Mouse (Mus musculus) cerebellum, adult (tissue): ENCODE data around the gene Tha1.

Experiments
- ATAC-seq: cut with Nextera tagmentation; 2 replicates; pipeline ENCODE4 v1.9.2; 2017; ENCODE audit warnings: mild to moderate bottlenecking, moderate library complexity, mixed read lengths; ENCODE audit not compliant: insufficient number of reproducible peaks, low FRiP score, low TSS enrichment

Tha1 gene

DNA sequence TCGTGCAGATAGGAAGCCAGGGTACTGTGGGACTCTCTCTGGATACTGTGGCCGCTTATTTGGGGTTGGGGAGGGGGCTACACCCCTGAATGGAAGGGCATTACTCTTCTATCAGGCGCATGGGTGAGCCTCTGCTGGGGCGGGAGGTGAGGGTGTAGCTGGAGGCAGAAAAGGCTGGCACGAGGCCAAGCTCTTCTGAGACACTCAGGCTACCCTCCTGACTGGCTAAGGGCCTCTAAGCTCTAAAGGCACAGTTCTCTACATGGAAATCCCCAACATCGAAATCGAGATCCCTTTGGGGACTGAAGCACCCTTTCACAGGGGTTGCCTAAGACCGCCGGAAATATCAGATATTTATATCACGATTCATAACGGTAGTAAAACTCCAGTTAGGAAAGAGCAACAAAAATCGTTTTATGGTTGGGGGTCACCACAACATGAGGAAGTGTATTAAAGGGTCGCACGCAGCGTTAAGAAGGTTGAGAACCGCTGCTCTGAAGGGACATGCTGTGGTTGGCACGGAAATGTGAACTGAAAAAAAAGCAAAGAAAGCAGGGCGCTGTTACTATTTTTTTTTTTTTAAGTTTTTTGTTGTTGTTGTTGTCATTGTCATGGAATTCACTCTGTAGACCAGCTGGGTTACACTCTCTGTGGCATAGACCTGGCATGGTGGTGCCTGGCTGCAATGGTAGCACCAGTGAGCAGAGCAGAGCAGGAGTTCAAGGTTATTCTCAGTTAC, 45.0 kb downstream of the Tha1 start:
- no peak for ATAC-seq

DNA sequence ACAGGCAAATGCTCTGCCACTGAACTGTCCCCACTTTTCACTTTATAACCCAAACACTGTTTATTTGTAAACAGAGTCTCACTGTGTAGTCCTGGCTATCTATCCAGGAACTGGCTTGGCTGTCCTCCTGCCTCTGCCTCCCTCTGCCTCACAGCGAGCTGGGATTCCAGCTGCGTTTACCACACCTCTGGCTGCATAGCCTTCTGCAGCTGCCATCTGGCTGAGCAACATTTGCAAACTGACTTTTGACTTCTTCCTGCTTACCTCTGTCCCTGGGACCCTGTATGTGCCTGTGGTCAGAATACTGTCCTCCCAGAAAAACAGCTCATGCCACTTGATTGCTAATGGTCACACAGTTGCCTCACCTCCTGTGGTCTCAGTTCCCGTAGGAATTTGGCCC, 45.9 kb downstream of the Tha1 start:
- no peak for ATAC-seq

DNA sequence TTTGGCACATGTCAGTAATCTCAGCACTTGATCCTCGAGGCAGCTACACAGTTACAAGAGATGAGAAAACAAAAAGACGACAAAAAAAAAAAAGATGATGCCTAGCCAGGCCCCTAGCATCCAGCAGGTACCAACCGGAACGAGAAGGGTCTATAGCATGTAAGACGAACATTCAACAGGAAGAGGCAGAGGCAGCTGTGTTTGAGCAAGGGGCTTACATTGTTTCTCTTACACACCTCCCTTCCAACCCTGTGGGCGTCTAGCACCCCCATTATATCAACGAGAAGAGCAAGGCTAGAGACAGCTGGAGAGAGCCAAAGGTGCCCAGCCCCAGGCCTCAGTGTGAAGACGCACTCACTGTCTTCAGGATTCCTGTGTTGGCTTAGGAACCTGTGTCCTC, 46.4 kb downstream of the Tha1 start:
- no peak for ATAC-seq

DNA sequence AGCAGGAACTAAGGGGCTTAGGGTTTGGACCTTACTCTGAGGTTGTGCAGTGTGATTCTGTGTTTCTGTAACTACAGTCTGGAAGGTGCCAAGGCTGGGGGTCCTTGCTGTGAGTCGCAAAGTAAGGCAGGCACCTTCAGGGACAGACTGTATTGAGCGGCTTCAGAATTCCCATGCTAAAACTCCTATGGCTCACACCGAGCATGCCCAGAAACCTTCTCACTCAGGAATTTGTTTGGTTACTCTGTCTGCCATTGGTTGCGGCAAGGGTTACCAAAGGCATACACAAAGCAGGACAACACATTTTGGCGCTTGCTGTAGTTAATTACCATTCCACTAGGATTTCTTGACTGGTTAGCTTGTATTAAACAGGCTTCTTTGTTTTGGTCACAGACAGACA, 47.1 kb downstream of the Tha1 start:
- ATAC-seq, result no peak

DNA sequence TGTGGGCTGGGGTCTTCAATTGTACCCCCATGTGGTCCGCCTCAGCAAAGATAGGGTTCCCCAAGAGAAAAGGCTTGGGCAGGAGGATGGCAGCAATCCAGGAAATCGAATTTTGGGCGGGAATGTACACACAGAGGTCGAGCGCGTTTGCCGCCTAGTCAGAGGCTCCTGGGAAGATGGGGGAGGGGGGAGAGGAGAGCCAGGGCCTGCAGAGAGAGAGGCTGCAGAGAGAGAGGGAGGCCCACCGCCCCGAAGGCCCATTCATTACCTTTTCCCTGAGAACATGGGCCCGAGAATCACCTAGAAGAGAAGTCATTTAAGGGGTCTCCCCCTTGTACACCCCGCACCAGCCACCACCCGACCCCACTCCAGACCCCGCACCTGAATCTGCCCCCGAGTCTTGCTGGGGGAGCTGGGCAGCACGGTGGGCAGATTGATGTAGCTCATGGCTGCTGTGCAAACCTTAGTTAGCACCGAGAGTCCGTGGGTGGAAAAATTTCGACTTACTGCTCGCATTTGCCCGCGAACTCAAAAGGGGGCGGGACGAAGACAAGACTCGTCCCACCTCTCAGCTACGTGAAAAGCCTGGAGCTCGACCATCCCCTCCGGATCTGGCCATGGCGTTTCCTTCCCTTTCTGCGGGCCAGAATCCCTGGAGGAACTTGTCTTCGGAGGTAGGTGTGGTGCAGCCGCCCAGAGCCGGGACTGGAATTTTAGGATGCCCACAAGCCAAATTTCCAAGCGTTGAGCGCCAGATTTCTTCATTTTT, 47.8 kb downstream of the Tha1 start, which contains the start of the genes Afmid and Tk1:
Afmid (plus strand) TSS at position 592 of the 769 bp plus-strand sequence.
Tk1 (minus strand) TSS at position 760 of the 769 bp plus-strand sequence.
- ATAC-seq, result no peak

DNA sequence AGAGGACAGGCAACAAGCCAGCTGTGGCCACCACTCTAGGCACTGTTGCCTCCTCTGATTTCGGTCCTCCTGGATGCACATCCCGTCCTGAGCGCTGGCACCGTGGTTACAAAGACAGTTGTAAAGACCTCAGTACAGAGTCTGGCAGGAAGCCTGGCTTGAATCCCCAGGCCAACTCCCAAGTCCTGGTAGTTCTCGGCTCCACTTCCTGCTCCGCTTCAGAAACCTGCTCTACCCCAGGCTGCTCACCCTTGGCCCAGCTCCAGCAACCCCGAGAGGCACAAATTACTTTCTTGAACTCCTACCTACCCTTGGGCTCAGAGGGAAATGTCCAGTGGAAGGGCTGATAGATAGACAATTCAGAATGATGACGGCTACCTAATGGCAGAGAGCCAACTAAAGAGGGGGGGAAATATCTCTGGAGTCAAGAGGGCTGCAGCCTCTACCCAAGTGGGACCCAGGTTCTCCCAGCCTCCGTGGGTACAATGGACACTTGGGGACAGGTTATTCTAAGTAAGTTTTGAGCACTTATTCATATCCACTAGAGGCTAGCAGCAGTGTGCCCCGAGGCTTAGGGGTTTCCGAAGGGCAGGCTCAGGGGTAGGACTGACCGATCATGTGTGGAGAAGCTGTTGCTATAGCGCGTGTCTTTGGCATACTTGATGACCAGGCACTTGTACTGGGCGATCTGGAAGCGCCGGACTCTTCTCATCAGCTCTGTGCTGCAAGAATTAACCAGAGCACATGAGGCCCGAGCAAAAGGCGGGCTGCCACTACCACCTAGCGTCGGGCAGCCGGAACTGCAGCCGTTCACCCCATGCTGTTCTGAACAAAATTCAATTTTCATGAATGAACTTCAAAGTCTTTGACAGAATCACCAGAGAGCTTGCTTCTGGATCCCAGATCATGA, 49.0 kb downstream of the Tha1 start:
- 0 out of 2 replicates have a peak, but pooled peaks have one; percentile 69 for ATAC-seq

DNA sequence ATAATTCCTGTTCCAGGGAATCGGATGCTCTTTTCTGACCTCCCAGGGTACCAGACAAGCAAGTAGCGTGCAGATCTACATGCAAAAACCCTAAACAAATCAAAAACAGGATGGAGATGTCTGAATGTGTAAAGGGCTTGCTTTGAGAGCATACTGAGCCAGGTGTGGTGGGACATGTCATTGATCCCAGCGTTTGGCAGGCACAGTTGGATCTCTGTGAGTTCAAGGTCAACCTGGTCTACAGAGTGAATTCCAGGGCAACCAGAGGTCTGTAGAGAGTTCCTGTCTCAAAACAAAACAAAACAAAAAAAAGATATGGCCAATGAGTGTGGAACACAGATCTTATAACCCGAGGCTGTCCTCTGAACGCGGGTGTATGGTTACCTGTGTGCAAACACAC, 49.9 kb downstream of the Tha1 start:
- ATAC-seq, result no peak

DNA sequence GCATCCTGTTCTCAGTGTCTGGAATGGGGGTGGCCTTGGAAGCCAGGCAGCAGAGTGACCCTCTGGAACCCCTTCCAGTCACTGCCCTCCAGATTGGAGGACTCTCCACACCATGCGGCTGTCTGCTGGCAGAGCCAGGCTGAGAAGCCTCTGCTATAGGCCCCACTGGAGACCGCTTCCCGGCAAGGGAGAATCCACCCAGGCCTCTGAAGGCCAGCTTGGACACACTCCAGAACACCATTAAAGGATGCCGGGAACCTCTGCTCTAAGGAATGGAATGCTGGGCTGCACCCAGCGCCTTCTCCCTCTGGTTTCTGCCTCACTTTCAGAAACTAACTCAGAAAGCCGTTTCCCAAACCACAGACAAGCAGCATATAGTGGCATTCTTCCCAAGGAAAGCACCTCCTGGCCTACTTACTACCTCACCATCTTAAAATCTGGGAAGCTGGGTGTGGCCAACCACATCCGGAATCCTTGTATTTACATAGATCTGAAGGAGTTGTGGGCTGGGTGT, 50.5 kb downstream of the Tha1 start:
- no peak for ATAC-seq

DNA sequence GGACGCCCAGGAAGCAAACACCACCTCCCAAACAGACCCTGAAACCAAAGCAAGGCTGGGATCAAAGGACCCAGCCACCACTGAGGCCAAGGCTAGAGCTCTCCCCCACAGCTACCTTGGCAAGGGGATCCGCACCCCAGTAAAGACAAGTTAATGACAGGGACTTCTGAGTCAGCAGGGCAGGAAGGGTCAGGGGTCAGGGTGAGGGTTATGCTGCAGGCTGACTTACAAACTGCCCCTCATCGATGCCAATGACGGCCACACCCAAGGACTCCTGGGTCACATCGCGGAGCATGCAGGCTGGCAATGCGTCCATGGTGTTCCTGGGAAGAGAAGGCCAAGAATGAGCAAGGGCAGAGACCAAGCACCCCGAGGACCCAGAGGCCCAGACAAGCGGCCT, 51.4 kb downstream of the Tha1 start:
- ATAC-seq, result no peak

DNA sequence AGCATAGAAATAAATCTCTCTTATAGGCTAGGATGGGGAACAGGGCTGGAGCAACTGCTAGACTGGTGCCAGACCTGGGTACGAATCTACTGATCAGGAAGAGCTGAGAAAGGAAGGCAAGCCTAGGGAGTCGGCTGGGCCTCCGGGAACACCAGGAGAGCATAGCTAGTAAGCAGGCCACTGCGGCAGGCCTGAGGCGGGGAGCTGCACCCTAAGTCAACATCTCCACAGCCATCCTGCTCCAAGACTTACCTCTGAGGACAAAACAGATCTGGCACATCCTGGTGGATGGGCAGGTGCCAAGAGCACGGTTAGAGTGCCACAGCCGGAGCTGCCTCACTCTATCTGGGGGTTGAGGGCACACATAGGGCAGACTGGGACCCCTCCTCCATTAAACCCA, 53.1 kb downstream of the Tha1 start:
- ATAC-seq, result no peak

DNA sequence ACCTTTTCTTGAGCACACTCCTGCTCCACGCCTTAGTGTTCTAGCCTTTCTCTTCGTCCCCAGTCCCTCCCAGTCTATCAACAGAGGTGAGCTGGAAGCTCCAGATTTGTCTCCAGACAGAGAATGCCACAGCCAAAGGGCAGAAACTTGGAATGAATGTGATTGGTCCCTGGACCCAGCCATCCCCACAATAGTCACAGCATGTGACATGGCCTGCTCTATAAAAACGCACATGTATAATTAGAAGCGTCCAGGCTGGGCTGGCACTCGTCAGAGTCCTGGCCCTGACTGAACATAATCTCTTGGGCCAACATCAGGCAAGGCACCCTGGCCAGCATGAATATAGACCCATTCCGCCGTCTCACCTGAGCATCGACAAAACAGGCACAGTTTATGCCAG, 54.2 kb downstream of the Tha1 start:
- no peak for ATAC-seq
